Mouse (Mus musculus): ENCODE measurements around the gene Zfyve21.

Gene Zfyve21

DNA sequence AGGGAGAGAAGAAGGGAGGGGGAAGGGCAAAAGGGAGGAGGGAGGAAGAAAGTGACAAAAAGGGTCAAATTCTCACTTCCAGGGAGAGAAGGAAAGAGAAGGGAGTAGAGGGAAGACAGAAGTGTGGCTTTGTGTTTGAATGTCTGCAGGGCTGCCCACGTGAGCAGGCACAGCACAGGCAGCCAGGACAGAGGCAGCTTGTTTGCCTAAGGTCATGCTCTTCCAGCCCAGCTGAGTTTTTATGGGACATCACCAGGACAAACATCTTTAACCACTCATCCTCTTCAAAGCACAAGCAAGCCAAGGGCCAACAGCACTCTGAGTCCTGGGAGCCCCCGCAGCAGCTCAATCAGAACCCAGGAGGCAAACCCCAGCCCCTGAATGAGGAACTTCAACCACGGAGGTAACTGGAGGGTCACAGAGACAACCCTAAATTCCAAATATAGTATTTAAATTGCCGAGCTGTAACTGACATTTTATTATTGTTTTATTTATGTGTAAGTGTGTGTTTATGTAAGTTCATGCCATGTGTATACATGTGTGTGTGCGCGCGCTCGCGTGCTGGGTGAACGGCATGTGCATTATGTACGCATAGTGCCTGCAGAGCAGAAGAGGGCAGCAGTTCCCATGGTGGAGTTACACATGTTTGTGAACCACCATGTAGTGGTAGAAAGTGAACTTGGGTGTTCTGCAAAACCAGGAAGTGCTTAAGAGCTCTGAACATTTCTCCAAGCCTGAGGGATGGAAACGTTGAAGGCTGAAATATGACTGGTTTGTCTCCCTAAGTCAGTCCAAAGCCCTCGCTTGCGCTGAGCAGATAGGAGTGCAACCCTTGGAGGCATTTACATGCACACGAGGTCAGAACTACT, 28.8 kb downstream of the Zfyve21 start:
- DNase-seq (ENCODE audit: low read depth, low spot score) = no peak

DNA sequence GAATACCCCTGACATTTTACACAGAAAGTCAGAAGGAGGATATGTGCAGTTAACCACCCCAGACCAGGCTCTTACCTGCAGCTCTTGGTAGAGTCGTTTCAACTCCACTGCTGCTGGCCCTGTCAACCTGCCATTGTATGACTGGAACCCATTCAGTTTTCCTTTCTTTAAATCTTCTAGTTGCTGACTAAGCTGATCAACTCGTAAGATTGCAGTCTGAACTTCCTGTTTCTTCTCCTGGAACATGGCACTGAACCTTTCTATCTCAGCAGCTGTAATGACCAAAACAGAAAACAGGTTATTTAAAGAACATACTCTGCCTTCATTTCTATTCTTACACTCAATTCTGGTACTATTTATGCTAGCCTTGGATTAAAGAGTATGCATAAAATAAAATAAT, 29.5 kb downstream of the Zfyve21 start:
- DNase-seq (ENCODE audit: low read depth, low spot score) = no peak

DNA sequence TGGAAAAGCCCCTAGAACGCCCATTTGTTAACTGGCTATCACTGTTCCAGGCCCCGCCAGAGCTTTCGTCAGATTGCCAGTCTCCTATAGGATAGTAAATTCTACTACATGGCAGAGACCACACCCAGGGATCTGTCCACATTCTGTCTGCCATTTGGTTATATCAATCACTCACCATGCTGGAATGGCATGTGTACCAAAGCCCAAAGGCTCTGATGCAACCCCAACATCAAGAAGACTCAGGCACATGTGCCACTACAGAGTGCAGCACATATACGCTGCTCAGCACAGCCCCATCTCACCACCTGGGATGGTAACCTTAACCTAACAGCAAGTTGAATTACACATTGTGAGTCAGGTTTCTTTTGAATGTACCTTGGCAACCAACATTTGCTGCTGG, 32.0 kb downstream of the Zfyve21 start:
- no peak for DNase-seq (ENCODE audit: low read depth, low spot score)

DNA sequence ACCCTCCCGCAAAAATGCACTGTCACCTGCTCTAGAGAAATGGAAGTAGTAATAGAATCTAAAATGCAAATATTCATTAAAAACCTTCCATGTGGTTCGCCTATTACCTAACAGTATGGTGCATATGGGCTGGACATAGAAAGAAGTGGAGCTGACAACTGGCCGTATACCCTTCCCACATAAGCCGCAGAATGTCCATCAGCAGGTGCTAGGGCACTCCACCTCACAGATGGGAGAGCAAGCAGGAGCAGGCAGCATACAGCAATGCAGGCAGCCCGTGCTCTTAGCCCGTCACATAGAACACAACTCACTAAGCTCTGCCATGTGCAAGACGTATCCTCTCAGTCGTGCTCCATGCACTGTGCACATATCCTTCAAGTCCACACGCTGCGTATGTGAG, 32.8 kb downstream of the Zfyve21 start:
- DNase-seq (ENCODE audit: low read depth, low spot score) = no peak

DNA sequence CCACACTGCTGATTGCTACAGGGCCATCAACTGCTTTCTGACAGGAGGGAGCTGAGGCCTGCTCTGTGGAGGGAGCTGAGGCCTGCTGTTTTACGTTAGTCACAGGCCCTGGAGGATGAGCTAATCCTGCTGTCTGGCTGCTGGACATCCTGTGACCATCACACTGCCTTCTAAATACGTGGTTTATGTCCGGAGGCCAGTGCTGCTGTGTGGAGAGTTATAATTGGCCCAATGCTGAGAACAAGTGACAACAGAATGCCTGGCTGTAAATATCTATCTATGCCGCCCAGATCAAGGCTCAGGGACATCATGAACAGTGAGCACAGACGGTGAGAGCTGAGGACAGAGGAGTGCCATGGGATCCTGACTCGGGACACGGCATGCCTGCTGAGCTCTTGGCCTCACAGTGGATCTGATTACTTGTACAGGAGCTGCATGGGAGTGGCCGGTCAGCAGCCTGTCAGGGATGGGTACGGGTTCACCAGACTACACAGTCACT, 34.4 kb downstream of the Zfyve21 start:
- no peak for DNase-seq (ENCODE audit: low read depth, low spot score)

DNA sequence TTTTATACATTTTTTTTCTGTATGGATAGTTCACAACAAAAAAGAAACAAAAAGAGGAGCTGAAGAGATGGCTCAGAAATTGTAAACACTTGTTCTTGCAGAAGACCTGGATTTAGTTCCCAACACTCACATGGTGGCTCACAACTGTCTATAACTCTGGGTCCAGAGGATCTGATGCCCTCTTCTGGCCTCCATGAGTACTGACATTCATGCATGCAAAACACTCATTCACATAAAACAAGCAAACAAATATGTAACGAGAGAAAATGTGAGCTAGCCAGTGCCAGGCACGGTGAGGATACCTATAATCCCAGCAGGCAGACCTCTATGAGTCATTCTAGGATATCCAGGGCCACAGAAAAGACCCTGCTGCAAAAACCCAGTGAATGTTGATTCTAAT, 37.3 kb downstream of the Zfyve21 start:
- no peak for DNase-seq (ENCODE audit: low read depth, low spot score)

DNA sequence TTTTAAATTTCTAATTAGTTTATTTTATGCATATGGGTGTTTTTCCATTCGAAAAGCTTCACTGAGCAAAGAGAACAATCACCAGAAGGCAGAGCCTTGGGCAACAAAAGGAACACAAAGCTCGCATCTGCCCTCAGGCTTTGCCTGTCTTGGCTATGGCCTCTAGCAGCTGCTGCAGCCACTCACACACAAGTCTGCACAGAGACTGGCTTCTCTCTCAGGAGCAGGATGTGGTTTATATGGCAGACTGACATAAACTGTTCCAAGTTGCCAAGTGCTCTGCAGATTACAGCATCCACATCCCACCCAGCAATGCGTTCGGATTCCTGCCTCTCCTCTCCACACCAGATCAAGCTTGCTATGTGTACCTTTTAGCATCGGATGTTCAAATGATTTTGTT, 37.8 kb downstream of the Zfyve21 start:
- DNase-seq (ENCODE audit: low read depth, low spot score) = no peak

DNA sequence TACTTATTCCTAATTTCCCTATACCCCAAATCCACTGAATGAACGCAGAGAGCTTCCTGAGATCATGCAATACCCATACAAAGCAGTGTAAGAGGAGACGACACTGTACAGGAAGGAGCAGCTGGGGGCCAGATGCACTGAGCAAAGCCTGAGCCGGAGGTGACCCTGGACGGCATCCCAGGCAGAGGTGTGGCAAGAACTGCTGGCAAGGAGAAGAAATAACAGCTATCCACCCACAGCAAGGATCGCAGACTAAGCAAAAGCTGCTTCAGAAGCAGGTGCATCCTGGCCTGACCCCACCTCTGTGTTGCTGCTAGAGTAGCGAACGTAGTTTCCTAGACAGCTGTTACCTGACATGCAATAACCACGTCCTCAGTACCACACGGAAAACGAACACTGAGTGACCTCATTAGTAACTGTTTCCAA, 39.1 kb downstream of the Zfyve21 start:
- DNase-seq (ENCODE audit: low read depth, low spot score) = no peak

DNA sequence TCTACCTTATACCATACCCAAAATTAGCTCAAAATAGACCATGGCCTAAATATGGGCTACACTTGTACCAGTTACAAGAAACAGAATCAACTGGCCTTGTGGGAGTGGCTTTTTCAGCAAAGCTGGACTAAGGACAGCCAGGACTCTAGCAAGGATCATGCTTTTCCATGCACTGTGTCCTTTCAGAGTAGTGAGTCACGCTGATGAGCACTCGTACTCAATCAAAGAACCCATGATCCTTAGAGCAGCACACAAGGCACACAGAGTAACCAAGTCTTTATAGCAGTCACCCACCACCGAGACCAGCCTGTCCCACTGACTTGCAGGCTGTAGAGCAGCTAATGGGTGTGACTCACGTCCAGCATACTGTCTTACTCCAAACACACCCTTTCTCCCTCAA, 39.6 kb downstream of the Zfyve21 start:
- no peak for DNase-seq (ENCODE audit: low read depth, low spot score)

DNA sequence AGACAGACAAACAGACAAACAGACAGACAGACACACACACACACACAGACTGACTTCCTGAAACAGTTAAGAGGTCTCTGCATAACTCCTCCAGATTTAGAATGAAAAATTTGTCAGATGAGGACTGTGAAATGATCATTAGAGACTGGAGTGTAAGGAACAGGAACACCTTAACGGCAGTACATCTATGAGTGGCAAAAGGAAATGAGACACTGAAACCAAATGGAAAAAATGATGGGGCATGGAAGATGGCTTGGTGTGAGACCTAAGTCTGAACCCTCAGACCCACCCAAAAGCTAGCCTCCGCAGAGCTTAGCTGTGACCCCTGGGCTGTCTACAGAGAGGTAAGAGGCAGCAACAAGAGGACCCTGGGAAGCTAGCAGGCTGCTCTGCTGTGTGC, 41.5 kb downstream of the Zfyve21 start:
- DNase-seq (ENCODE audit: low read depth, low spot score) = no peak

DNA sequence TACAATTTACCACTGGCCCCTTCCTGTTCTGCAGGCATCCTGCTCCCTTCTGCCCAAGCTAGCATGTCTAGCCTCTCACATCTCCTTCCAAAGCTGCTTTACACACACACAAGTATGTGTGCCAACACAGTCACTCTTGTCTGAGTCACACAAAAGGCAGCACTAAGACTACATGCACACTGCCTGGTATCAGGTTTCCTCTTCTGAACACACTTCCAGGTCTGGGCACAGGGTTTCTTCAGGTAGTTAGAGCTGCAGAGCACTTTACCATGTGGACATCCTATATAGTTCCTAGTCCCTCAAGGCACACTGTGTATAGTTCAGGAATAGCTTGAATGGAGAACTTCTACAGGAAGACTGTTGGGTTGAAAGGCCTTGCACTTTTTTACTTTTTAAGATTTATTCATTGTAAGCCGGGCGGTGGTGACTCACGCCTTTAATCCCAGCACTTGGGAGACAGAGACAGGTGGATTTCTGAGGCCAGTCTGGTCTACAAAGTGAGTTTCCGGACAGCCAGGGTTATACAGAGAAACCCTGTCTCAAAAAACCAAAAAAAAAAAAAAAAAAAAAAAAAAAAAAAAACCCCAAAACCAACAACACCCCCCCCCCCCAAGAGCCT, 50.3 kb downstream of the Zfyve21 start:
- no peak for DNase-seq (ENCODE audit: low read depth, low spot score)

DNA sequence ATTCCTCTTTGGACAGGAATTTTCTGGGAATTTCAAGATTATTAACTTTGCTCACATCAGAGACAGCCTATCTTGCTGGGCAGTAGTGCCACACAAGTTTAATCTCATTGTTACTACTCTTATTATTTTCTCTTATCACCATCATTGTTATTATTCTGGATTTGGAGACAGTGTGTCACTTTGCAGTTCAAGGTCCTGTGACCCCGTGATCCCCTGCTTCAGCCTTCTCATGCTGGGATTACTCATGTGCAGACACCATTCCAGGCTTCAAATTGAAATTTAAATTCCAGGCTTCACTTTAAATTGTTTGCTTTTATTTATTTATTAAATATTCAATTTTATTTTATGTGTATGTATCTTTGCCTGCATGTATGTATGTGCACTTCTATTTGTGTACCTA, 55.8 kb downstream of the Zfyve21 start:
- no peak for DNase-seq (ENCODE audit: low read depth, low spot score)

DNA sequence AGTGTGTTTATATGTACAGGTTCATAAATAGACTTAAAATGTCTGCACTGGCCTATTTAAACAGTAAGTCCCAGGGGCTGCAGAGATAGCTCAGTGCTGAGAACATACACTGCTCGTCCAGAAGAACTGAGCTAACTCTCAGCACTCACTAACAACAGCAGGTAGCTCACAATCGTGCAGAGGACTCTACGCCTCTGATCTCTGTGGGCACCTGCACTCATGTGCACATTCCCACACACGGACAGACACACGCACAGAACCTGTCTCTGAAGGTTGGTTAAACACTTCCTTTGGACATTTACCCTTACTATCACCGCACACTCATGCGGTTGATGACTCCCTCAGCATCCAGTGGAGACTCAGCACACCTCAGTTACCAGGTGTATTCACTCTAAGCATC, 56.8 kb downstream of the Zfyve21 start:
- no peak for DNase-seq (ENCODE audit: low read depth, low spot score)

DNA sequence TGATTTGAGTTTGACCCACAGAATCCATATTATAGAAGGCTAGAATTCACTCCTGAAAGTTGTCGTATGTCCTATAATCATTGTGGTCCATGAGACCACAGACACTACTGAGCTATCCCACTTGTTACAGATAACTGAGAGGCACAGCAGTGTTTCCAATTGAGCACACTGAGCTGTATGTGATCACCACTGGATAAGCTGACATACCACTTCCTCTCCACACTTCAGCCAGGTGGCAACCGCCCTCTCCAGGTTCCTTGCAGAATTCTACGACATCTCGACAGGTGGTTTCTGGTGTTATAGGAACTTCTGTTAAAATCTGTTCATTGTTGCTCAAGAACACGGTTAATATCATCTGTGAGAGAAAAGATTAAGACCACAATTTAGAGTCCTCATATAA, 58.1 kb downstream of the Zfyve21 start:
- no peak for DNase-seq (ENCODE audit: low read depth, low spot score)

DNA sequence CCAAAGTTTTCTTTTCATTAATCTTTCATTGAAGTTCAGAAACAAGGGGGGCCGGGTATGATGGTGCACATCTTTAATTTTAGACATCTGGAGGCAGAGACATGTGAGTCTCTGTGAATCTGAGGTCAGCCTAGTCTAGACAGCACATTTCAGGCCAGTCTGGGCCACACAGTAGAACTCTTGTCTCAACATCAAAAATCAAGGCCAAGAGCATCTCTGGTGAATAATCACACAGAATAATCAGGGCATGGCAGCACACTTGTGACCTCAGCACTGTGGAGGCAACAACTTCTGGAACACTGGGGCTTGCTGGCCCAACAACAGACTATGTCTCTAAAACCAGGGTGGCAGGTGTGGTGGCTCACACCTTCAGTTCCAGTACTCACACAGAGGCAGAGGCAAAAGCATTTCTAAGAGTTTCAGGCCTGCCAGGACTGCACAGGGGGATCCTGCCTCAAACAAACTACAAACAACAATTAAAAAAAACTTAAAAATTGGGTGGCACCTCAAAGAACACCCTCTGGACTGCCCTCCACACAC, 60.7 kb downstream of the Zfyve21 start:
- no peak for DNase-seq (ENCODE audit: low read depth, low spot score)

DNA sequence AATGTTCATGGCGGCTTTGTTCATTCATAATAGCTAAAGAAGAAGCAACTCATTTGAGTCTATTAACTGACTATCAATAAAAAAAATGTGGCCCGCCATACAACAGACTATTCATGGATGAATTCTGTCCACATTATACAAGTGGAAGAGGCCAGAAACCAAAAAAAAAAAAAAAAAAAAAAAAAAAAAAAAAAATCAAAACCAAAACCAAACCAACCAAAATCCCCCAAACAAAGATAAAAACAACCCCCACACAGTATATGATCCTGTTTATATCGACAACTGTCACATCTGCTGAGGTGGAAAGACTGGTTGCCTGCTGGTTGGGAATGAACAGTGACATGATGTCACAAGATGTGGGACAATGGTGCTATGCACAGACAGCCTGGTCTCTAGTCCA, 61.5 kb downstream of the Zfyve21 start:
- no peak for DNase-seq (ENCODE audit: low read depth, low spot score)

DNA sequence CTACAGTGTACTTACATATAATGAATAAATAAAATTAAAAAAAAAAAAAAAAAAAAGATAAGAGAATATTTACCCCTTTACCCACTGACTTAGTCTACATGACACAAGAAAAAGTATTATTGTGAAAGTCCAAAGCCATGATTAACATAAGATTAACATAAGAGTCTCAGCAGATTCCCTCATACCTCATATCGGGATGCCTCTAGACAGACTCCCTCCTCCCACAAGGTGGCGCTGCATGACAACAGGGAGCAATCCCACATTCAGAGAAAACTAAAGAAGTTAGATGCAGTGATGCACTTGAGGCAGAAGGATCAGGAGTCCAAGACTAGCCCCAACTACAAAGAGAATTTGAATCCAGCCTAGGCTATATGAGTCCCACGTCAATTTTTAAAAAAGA, 64.2 kb downstream of the Zfyve21 start:
- DNase-seq (ENCODE audit: low read depth, low spot score) = peak; percentile 67

Data from embryo, embryonic 11.5 days (tissue).